ENCODE assay signal across 20 mouse cellular contexts in genomic region chr17:46920855-46921254, GRCm38 (mm10). TPM values are rescaled to one million over a fixed set of nuclear protein-coding genes. Genes with fewer than 3 reads are reported as not detected.
DNase-seq lines count a peak whose midpoint lies in the region; ATAC-seq lines count a peak whose summit lies in the region.
"Had no signal": no experiment of that assay in that cellular context is flagged by ENCODE, and none has a peak within 500 bp of the region (broad histone marks: within the 10 kb centered on the region; RNA-seq: fewer than 3 reads in every experiment).

No protein-coding gene starts in this region.

- no peaks in the 10 kb centered on the region for H3K4me1 ChIP-seq in kidney, embryonic 14.5 days (ENCODE audit: control insufficient read depth, insufficient read depth, low read length)
- H3K4me1 ChIP-seq in limb, embryonic 10.5 days = peaks cover 14% of the 10 kb centered on the region
- H3K4me1 ChIP-seq in forebrain, embryonic 15.5 days = no peaks in the 10 kb centered on the region
- H3K4me1 ChIP-seq: midbrain, embryonic 12.5 days; neural tube, embryonic 13.5 days had no signal

- DNase-seq in kidney, postnatal 4 days = peak; percentile 52 to 61
- peak; percentile 52 for DNase-seq in ES-CJ7 (ENCODE audit: low read depth, low spot score)
- peak; percentile 74 for DNase-seq in embryo, embryonic 10 days (ENCODE audit: low spot score)
- DNase-seq in limb, embryonic 10.5 days (ENCODE audit: low spot score) = peak; percentile 52
- DNase-seq in adrenal gland, postnatal 25 days = no peak
- no peak for DNase-seq in ovary, adult 18-20 months (ENCODE audit: low spot score)
- DNase-seq: adrenal gland, adult 8-10 months; cerebellum, adult 9-11 months; gastrocnemius, postnatal 25 days; kidney, adult 11 months; right cerebral cortex, adult 18-20 months had no signal

- no peaks in the 10 kb centered on the region for H3K36me3 ChIP-seq in kidney, embryonic 14.5 days (ENCODE audit: control insufficient read depth, insufficient read depth, low read length)
- no peaks in the 10 kb centered on the region for H3K36me3 ChIP-seq in limb, embryonic 10.5 days
- H3K36me3 ChIP-seq in forebrain, embryonic 15.5 days = no peaks in the 10 kb centered on the region
- H3K36me3 ChIP-seq: hindbrain, embryonic 10.5 days; midbrain, embryonic 12.5 days; neural tube, embryonic 13.5 days had no signal

- H3K9me3 ChIP-seq in kidney, embryonic 14.5 days (ENCODE audit: control insufficient read depth, low read length) = no peaks in the 10 kb centered on the region
- H3K9me3 ChIP-seq in limb, embryonic 10.5 days (replicated peaks) = no peaks in the 10 kb centered on the region
- H3K9me3 ChIP-seq in forebrain, embryonic 15.5 days = no peaks in the 10 kb centered on the region
- H3K9me3 ChIP-seq: hindbrain, embryonic 10.5 days; midbrain, embryonic 12.5 days; neural tube, embryonic 13.5 days had no signal

- no peak overlapping the region for H3K4me2 ChIP-seq in kidney, embryonic 14.5 days (replicated peaks; ENCODE audit: low read depth, low read length)
- no peak overlapping the region for H3K4me2 ChIP-seq in forebrain, embryonic 15.5 days (replicated peaks)
- H3K4me2 ChIP-seq: midbrain, embryonic 12.5 days; neural tube, embryonic 13.5 days had no signal

- no peak overlapping the region for H3K27ac ChIP-seq in kidney, embryonic 14.5 days (ENCODE audit: low read depth, low read length)
- no peak overlapping the region for H3K27ac ChIP-seq in limb, embryonic 10.5 days
- no peak overlapping the region for H3K27ac ChIP-seq in forebrain, embryonic 15.5 days (replicated peaks)
- H3K27ac ChIP-seq: hindbrain, embryonic 10.5 days; midbrain, embryonic 12.5 days; neural tube, embryonic 13.5 days had no signal

- H3K9ac ChIP-seq in kidney, embryonic 14.5 days (ENCODE audit: low read depth, low read length) = no peak overlapping the region
- no peak overlapping the region for H3K9ac ChIP-seq in forebrain, embryonic 15.5 days (replicated peaks)
- H3K9ac ChIP-seq: midbrain, embryonic 12.5 days; neural tube, embryonic 13.5 days had no signal

- ATAC-seq in kidney, embryonic 14.5 days (ENCODE audit: low FRiP score, low TSS enrichment) = no peak
- no peak for ATAC-seq in forebrain, embryonic 15.5 days (replicated peaks)

- 57% methylated on average over 6 of the region's 6 CpGs for WGBS in kidney, embryonic 14.5 days
- 69% methylated on average over 6 of the region's 6 CpGs for WGBS in limb, embryonic 10.5 days
- 59% methylated on average over 6 of the region's 6 CpGs for WGBS in forebrain, embryonic 15.5 days

- no peak overlapping the region for H3K4me3 ChIP-seq in kidney, embryonic 14.5 days (ENCODE audit: low read length)
- no peak overlapping the region for H3K4me3 ChIP-seq in limb, embryonic 10.5 days
- no peak overlapping the region for H3K4me3 ChIP-seq in forebrain, embryonic 15.5 days
- H3K4me3 ChIP-seq: hindbrain, embryonic 10.5 days; midbrain, embryonic 12.5 days; neural tube, embryonic 13.5 days had no signal

- no peaks in the 10 kb centered on the region for H3K27me3 ChIP-seq in kidney, embryonic 14.5 days (ENCODE audit: control insufficient read depth, insufficient read depth, low read length)
- H3K27me3 ChIP-seq in limb, embryonic 10.5 days (ENCODE audit: low read depth, poor library complexity, severe bottlenecking) = no peaks in the 10 kb centered on the region
- no peaks in the 10 kb centered on the region for H3K27me3 ChIP-seq in forebrain, embryonic 15.5 days
- H3K27me3 ChIP-seq: midbrain, embryonic 12.5 days; neural tube, embryonic 13.5 days had no signal

RNA-seq across cellular contexts. Expression of gene Prph2, which starts 10.6 kb away (rescaled TPM):
- polyA plus RNA-seq in kidney, embryonic 14.5 days (2014; fragmentation: Nextera tagmentation; extraction: Ambion mirVana) = 0.18 and 0.26 TPM in 2 replicates
- polyA plus RNA-seq in limb, embryonic 10.5 days (2016; fragmentation: Nextera tagmentation; extraction: Ambion mirVana) = not detected in 2 replicates
- polyA plus RNA-seq in forebrain, embryonic 15.5 days (2015; fragmentation: Nextera tagmentation; extraction: Ambion mirVana) = not detected in 2 replicates
- total RNA-seq in adrenal gland, postnatal 25 days (2021) = not detected in 2 replicates
- total RNA-seq: adrenal gland, adult 8-10 months; gastrocnemius, postnatal 25 days; layer of hippocampus, adult 8-10 months; liver, adult 2 months had no signal
- polyA plus RNA-seq: heart, embryonic 14.5 days; hindbrain, embryonic 10.5 days; lung, embryonic 16.5 days; midbrain, embryonic 12.5 days; neural tube, embryonic 13.5 days had no signal

RNA-seq across cellular contexts. Expression of gene Tbcc, which starts 30.4 kb away (rescaled TPM):
- polyA plus RNA-seq in kidney, embryonic 14.5 days (2014; fragmentation: Nextera tagmentation; extraction: Ambion mirVana) = 71.0 and 82.1 TPM in 2 replicates
- 62.1 and 66.3 TPM in 2 replicates for polyA plus RNA-seq in limb, embryonic 10.5 days (2016; fragmentation: Nextera tagmentation; extraction: Ambion mirVana)
- 65.9 and 68.6 TPM in 2 replicates for polyA plus RNA-seq in forebrain, embryonic 15.5 days (2015; fragmentation: Nextera tagmentation; extraction: Ambion mirVana)
- total RNA-seq in adrenal gland, postnatal 25 days (2021) = 19.7 and 24.3 TPM in 2 replicates

Comparison
In these comparisons a context has a peak if more than half of its experiments do, and no peak if none do; other contexts are left out.
1. DNase-seq: peak in kidney, postnatal 4 days (2 of 2), ES-CJ7 (single experiment), embryo, embryonic 10 days (single experiment) and limb, embryonic 10.5 days (single experiment); none in adrenal gland, postnatal 25 days (single experiment) and ovary, adult 18-20 months (single experiment).